Mouse (Mus musculus) ovary, adult 18-20 months (tissue): Measurements from ENCODE around the gene Junb.

Source experiments
- DNase-seq: peaks from one replicate; pipeline ENCODE4 v3.0.0; 2022; ENCODE audit warnings: low spot score, mixed read lengths

The Junb gene

GRCm38 (mm10) chr8:84970913-84971312, 7.6 kb downstream of the Junb start:
- DNase-seq: no peak

DNA sequence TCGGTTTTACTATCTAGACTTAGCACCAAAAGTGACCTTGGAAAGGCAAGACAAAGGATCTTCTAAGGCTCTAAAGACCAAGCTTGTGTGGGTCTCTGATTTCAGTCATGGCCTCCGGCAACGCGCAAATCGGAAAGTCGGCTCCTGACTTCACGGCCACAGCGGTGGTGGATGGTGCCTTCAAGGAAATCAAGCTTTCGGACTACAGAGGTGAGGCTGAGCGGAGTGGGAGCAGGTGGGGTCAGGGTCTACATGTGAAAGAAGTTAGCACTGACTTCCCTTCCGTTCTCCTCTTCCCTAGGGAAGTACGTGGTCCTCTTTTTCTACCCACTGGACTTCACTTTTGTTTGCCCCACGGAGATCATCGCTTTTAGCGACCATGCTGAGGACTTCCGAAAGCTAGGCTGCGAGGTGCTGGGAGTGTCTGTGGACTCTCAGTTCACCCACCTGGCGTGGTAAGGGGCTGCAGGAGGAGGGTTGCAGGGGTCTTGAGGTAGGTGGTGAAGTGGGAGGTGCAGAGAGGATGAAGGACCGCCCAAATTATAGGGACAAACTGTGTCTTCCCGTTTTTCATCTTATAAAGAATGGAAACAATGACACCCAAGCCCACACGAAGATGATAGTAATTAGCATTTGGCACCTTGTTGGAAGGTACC, 8.3 kb downstream of the Junb start:
- DNase-seq: no peak

DNA sequence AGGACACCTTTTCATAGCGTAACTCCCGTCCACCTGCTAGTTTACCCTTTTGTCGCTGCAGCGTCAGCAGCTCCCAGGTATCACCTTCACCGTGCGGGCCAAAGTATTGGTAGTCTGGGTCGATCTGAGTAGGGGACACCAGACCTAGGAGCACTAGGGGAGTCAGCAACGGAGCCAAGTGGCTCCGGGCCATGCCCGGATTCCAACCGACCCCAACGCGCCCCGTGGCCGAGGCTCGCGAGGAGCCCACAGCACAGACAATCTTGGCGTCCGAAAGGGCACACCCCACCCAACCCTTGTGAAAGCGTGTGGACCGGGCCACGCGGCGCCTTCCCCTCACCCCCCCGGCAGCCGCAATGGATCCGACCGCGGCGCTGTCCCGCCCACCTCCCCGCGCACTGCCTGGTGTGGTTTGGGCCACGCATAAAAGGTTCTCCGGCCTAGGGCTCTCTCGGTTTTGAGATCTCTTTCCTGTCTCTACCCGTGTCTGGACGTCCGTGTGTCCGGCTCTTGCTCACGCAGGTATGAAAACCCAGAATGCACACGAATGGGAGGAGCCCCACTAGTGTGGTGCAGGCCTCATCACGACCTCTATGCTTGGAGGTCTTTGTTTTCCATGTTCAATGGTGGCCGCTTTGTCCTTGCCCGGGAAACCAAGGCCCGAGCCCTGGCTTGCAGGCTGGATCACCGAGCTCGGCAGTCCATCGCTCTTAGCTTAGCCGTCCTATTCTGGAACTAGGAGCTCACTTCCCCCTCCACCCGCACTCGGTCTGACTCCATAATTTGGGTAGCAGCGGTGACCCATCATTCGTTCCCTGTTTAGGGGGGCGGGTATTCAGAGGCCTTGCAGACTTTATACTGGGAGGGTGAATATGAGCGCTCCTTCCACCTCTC, 9.0 kb downstream of the Junb start, which contains the start of the genes Gm49661, Prdx2 and Rnaseh2a:
Gene Gm49661 (minus strand): TSS at position 193 of the 894 bp plus-strand sequence.
Gene Prdx2 (plus strand): TSS at position 347 of the 894 bp plus-strand sequence.
Gene Rnaseh2a (minus strand): TSS at position 527 of the 894 bp plus-strand sequence.
- peak; percentile 67 for DNase-seq

- DNase-seq: no peak
Measured at GRCm38 (mm10) chr8:84968650-84969049, 9.9 kb downstream of the Junb start.

GRCm38 (mm10) chr8:84967532-84968304, 10.8 kb downstream of the Junb start:
- no peak for DNase-seq

GRCm38 (mm10) chr8:84966603-84967002, 11.9 kb downstream of the Junb start:
- no peak for DNase-seq

DNA sequence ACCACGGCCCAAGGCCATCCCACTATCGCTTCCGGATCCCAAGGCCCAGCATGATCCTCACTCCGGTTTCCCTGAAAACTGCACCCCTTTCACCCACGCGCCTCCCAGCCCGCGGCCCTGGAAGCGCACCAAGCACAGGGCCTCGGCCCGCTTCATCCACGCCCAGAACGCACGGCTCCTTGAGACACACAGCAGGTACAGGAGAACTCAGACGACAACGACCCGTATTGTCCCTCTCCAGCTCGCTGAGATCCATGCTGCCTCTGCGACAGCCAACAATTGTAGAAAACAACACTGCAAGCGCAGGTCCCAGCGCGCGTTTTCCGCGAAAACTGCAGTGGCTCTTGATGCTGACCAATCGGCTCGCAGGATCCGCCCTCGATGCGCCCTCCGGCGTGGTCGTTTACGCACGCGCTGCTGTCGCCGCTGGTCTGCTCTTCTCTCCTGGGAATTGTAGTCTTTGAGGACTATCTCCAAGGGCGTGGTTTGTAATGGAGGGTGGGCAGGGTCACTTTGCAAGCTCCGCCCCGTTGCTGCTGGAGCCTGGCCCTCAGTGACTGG, 12.7 kb downstream of the Junb start:
- peak; percentile 93 for DNase-seq

DNA sequence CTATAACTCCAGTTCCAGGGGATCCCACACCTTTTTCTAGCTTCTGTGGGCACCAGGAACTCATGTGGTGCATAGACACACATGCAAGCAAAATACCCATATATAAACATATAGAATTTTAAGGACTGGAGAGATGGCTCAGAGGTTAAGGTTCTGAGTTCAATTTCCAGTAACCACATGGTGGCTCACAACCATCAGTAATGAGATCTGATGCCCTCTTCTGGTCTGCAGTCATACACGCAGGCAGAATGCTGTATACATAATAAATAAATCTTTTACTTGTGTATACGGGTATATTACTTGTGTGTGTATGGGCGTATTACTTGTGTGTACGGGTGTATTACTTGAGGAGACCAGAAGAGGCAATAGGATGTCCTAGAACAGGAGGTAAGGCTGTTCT, 14.6 kb downstream of the Junb start:
- no peak for DNase-seq

GRCm38 (mm10) chr8:84959811-84960210, 18.7 kb downstream of the Junb start:
- DNase-seq: peak; percentile 68

GRCm38 (mm10) chr8:84956768-84957167, 21.8 kb downstream of the Junb start:
- no peak for DNase-seq

- DNase-seq: no peak
Measured at GRCm38 (mm10) chr8:84952612-84953255, 25.8 kb downstream of the Junb start.

DNA sequence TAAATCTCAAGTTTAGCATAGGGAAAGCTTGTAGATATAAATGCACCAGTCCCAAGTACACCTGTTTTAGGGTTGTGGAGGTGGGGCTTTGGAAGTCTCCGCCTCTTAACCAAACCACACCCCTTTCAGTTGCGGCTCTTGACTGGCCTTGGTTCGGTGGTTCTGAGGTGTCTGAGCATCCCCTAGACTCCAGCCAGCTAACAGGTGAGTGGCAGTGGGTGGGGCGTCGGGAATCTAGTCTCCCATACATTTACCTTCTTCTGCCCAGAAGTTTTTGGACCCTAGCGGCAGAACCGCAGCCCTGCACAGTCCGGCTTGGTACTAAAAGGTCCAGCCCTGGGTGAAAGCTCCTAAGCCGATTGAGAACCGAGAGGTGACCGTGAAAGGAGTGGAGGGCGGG, 28.8 kb downstream of the Junb start:
- DNase-seq: no peak

GRCm38 (mm10) chr8:84947241-84947545, 31.3 kb downstream of the Junb start:
- no peak for DNase-seq

DNA sequence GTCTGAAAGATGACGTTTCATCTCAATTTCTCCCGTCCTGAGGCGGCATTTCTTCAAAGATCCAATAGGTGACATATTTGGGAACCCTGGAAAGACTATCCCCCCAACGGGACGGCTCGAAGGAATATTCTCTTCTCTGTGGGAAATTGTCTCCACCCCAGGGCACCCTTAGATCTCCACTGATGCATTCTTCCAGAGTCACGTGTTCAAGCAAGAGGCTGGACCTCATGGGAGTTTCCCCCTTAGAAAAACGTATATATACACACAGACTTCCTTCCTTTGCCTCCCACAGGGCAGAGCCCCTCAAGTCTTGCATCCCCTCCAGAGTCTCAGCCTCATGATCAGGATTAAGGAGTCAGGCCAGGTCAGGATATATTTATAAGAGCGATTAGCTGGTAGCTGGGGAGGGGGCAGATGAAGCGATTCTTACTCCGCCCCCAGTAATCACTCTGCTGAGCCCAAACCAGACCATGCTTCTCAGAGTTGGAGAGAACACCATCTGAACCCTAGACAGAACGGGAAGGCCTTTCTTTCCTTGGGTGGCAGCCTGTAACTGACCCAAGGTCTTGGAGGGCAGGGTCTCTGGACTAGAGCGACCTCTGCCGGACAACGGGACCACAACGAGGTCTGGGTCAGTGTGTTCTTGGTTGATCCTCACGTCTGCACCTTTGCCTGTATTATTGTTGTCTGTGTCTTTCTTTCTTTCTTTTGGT, 31.8 kb downstream of the Junb start, which contains the start of gene Rtbdn:
Gene Rtbdn (plus strand): TSS at position 464 of the 713 bp plus-strand sequence.
- no peak for DNase-seq

DNA sequence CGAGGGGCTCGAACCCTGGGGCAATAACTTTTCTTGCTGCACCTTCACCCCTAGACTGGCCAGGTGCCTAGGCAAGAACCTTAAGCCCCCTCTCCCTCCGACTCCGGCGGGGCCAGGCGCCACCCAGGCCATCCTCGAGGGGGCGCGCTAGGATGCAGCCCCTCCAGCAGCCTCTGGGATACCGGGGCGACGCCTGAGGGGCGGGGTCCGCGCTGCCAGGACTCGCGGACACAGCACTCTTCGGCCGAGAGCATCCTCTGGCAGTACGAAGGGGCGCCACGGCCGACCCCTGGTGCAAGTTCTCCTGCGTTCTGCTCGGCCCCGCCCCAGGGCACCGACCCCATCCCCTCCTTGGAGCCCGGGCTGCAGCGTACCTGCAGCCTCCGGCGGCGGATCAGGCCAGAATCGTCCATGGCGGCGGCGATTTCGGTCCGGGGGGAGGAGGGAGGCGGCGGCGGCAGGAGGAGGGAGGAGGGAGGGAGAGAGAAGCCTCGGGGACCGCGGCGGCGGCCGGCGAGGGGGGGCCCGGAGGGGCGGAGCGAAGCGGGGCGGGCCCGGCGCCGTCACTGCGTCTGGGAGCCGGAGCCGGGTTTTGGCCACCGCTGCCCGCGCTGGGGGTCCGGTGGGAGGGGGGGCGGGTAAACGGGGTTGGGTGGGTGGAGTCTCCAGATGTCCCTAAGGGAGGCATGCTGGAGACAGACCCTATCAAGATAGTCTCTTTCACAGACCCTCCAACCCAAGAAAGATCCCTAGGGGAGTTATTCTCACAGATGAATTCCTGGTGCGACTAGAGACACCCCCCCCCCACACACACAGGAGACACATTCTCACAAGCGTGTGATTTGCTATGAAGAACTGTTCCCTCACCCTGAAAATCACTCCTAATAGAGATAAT, 32.6 kb downstream of the Junb start:
- DNase-seq: no peak

- DNase-seq: no peak
Measured at GRCm38 (mm10) chr8:84945235-84945632, 33.3 kb downstream of the Junb start.

- DNase-seq: no peak
Measured at GRCm38 (mm10) chr8:84944478-84945160, 33.9 kb downstream of the Junb start.

DNA sequence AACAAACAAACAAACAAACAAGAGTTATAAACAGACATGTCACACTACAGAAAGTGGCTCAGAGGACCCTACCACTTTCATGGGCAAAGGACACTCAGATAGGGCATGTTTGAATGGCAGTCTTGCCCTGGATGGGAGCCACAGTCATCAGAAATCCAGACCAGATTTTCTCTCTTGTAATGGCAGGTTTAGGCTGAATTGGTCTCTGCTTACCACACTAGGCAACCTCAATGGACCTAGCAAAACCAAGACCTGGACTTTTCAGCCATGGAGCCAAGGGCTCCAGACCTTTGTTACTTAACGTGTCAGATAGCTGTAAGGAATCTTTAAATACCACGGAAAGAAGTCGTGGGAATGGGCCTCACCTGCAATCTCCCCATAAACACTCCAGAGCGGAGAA, 34.8 kb downstream of the Junb start:
- DNase-seq: no peak
